Mouse (Mus musculus) hindbrain, postnatal 0 days (tissue): Measurements from ENCODE around the gene Cenph. TPM values are rescaled to one million over a fixed set of nuclear protein-coding genes. Genes with fewer than 3 reads are reported as not detected.

Experiments
- ATAC-seq: fragments of 200-750 bp; cut with Nextera tagmentation; 2 replicates; pipeline ENCODE4 v1.8.0; 2017; ENCODE audit warnings: mild to moderate bottlenecking, moderate TSS enrichment, moderate library complexity
- DNase-seq: peaks from one replicate; pipeline ENCODE4 v3.0.0-alpha.2; 2015; ENCODE audit warnings: low spot score
- H3K27ac ChIP-seq: fragments of 300-500 bp; sonication (generic); 2 replicates; pipeline ENCODE4 v1.5.1; 2014; ENCODE audit warnings: mild to moderate bottlenecking
- H3K27me3 ChIP-seq: fragments of 300-500 bp; sonication (generic); 2 replicates; pipeline ENCODE4 v1.6.1; 2014; ENCODE audit warnings: low read length, mixed read lengths; ENCODE audit not compliant: insufficient read depth
- H3K36me3 ChIP-seq: fragments of 300-500 bp; sonication (generic); 2 replicates; pipeline ENCODE4 v1.6.1; 2014; ENCODE audit warnings: low read length, mixed read lengths; ENCODE audit not compliant: insufficient read depth
- H3K4me1 ChIP-seq: fragments of 300-500 bp; sonication (generic); 2 replicates; pipeline ENCODE4 v1.6.1; 2014; ENCODE audit warnings: antibody characterized with exemption, low read length, mixed read lengths; ENCODE audit not compliant: insufficient read depth
- H3K4me2 ChIP-seq: fragments of 300-500 bp; sonication (generic); 2 replicates; pipeline ENCODE4 v1.6.1; 2014; ENCODE audit warnings: low read depth, mild to moderate bottlenecking, low read length, moderate library complexity, mixed read lengths
- H3K4me3 ChIP-seq: fragments of 300-500 bp; sonication (generic); 2 replicates; pipeline ENCODE4 v1.5.1; 2014; ENCODE audit warnings: low read length
- H3K9ac ChIP-seq: fragments of 300-500 bp; sonication (generic); replicated peaks from 2 replicates; pipeline ENCODE4 v1.6.1; 2014; ENCODE audit warnings: mild to moderate bottlenecking, low read length, moderate library complexity, mixed read lengths
- H3K9me3 ChIP-seq: fragments of 300-500 bp; sonication (generic); 2 replicates; pipeline ENCODE4 v1.6.1; 2016; ENCODE audit warnings: low read length, mixed read lengths
- CTCF ChIP-seq: IDR thresholded peaks from 2 replicates; pipeline ENCODE4 v1.5.1; 2016; ENCODE audit warnings: antibody characterized with exemption, control low read depth, low read depth
- WGBS: fragments of 180-500 bp; shearing (Covaris S2); extraction: QIAGEN DNeasy Blood & Tissue Kit; methylation state at CpG from one replicate; pipeline ENCODE4 v1.1.7; 2014; 5-methylcytosine and 5-hydroxymethylcytosine counted together
- polyA plus RNA-seq: library from polyadenylated mRNA; unstranded; fragments of >200 nt; fragmentation: Nextera tagmentation; extraction: Ambion mirVana; gene quantifications from 2 replicates; pipeline ENCODE4 v1.2.1, GENCODE M21; 2015
- total RNA-seq: library from RNA; depleted of rRNA; stranded (reverse); fragments of >200 nt; gene quantifications from 2 replicates; pipeline ENCODE4 v1.2.3, GENCODE M21; 2014; rRNA removed

The Cenph gene
- total RNA-seq (1.7 and 3.6 TPM in 2 replicates), polyA plus RNA-seq (8.4 and 9.5 TPM in 2 replicates)

DNA sequence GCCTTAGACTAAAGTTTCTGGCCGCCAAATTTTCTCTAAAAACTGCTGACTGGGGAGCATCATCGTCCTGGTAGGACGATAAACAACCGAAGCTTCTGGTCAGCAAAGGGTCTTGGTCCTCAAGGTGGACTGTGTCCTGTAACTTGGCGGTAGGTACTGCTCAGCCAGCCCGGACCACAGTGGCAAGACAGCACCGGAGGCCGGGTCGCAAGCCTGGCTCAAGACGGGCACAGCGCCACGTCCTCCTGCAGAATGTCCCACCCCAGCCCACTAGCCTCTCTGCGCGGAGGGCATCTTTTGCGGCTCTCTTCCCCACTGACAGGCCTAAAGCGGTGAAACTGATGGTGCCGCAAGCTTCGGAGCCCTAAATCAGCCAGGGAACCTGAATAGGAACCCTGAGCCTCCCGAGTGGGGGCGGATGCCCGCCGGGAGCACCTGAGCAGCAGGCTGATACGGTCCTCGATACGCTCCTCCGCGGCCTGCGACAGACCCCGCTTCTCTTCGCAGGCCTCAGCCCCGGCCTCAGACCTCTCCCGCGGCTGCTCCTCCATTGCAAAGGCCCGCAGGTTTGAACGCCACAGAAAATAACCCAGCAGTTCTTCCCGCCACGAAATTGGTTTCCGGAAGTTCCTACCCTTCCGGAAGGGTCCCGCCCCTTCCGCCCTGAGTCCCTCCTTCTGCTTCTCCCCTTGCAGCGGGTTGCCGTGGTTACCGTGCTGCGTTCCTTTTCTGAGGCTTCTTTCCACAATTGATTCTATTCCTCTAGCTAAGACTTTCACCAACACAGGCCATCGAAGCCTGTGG is at the start of gene Cenph:
Cenph (minus strand) TSS at position 648 of the 804 bp plus-strand sequence.
- peak; percentile 97 for ATAC-seq
- under 1% methylated on average over 46 of the region's 46 CpGs for WGBS

DNA sequence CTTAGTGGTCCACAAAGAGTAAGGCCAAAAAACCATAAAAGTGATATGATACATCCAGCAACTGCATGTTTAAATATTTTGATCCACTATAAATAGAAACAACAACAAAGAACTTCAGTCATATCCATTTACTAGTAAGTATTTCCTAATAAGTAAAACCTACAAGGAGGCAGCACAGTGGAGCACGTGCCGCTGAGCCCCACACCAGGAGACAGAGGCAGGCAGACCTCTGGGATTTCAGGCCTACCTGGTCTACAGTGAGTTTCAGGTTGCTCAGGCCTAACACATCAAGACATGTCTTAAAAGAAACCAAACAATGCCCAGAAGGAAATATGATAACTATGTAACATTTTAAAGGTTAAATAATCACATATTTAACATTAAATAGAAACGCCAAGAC is 49.2 kb upstream of the Cenph start:
- ATAC-seq = no peak
- Histone ChIP-seq H3K27me3 (no peaks in the 10 kb centered on the region), H3K36me3 (peaks cover 24% of the 10 kb centered on the region), H3K27ac (no peak overlapping the region), H3K4me2 (no peak overlapping the region), H3K9me3 (no peaks in the 10 kb centered on the region), H3K4me1 (no peaks in the 10 kb centered on the region), H3K9ac (no peak overlapping the region), H3K4me3 (no peak overlapping the region)
- no peak for DNase-seq
- no peak for TF ChIP-seq CTCF
- 93% methylated on average over 3 of the region's 3 CpGs for whole genome bisulfite sequencing

More for the DNA sequence above, at the start of gene Cenph:
- H3K4me3 ChIP-seq = peak within 1 kb of the TSS; percentile 69
- H3K4me1 ChIP-seq = no peaks in the 10 kb centered on the region; the same call in 1 of the 2 replicates
- TF ChIP-seq CTCF = no peak
- H3K27me3 ChIP-seq = no peaks in the 10 kb centered on the region
- H3K27ac ChIP-seq = peak within 1 kb of the TSS; percentile 49; the same call in 1 of the 2 replicates
- H3K4me2 ChIP-seq = peak within 1 kb of the TSS; percentile 97
- peak within 1 kb of the TSS; percentile 37 for H3K9ac ChIP-seq
- no peaks in the 10 kb centered on the region for H3K9me3 ChIP-seq
- DNase-seq = peak; percentile 93
- H3K36me3 ChIP-seq = no peaks in the 10 kb centered on the region

DNA sequence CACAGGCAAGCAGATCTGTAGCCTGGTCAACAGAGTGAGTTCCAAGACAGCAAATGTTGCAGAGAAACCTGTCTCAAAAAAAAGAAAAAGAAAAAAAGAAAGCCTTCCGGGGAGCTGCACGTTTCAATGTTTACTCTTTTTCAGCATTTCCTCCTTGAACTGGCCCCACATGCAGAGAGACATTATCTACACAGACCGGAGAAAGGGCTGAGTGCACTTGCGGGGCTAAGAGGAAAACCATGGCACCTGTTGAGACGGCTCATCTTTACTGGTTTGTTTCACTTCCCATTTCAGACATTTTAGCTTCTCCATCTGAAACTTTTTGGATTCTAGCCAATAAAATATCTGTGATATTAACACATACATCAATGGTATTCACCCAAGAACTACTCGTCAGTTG is 48.6 kb upstream of the Cenph start:
- ATAC-seq (no peak), DNase-seq (no peak)
- 87% methylated on average over 6 of the region's 6 CpGs for WGBS
- Histone ChIP-seq H3K9me3 (no peaks in the 10 kb centered on the region), H3K4me2 (no peak overlapping the region), H3K36me3 (peaks cover 27% of the 10 kb centered on the region), H3K4me3 (no peak overlapping the region), H3K27me3 (no peaks in the 10 kb centered on the region), H3K9ac (no peak overlapping the region), H3K4me1 (no peaks in the 10 kb centered on the region), H3K27ac (no peak overlapping the region)
- TF ChIP-seq CTCF = no peak

DNA sequence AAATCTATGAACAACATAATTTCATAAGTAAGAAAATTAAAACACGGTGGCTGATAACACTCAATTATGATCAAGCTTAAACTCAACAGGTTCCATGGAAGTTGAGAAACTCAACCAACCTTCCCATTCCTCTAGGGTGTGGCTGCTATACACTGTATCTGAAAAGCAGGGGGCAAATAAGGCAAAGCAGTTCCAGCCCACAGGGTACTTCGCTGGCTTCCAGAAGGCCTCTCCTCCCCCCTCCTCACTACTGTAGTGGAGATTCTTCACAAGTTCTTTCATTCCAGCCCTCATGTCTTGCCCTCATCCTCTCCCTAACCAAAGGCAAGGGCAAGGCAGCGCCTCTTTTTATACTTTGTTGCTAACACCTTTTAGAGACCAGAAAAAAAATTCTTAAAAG is 48.2 kb upstream of the Cenph start:
- WGBS = 96% methylated on average over 3 of the region's 3 CpGs
- no peak overlapping the region for H3K4me2 ChIP-seq
- peaks cover 29% of the 10 kb centered on the region for H3K36me3 ChIP-seq
- ATAC-seq (no peak), DNase-seq (no peak)
- H3K9me3 ChIP-seq = no peaks in the 10 kb centered on the region
- H3K4me3 ChIP-seq = no peak overlapping the region
- TF ChIP-seq CTCF = no peak
- no peaks in the 10 kb centered on the region for H3K4me1 ChIP-seq
- no peak overlapping the region for H3K27ac ChIP-seq
- H3K9ac ChIP-seq = no peak overlapping the region
- no peaks in the 10 kb centered on the region for H3K27me3 ChIP-seq

DNA sequence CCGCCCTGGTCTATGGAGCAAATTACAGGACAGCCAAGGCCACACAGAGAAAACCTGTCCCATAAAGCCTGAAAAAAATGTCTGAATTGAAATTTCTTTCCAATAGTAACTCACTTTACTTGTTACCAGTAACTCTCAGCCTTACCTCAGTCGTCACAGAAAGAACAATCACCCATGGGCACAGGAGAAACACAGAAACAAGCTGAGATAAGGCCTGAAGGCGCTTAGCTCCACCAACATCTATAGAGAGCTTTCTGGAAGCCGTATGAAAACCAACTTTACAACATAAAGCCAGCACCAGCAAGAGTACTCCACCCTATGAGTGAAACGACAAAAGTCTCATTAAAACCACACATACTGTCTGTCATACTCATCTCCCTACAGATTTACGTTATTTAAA is 38.8 kb upstream of the Cenph start:
- peaks cover 33% of the 10 kb centered on the region for H3K36me3 ChIP-seq
- no peaks in the 10 kb centered on the region for H3K9me3 ChIP-seq
- no peaks in the 10 kb centered on the region for H3K27me3 ChIP-seq
- ATAC-seq = no peak
- DNase-seq = no peak
- H3K4me3 ChIP-seq = no peak overlapping the region
- TF ChIP-seq CTCF = no peak
- H3K4me2 ChIP-seq = no peak overlapping the region
- no peak overlapping the region for H3K9ac ChIP-seq
- H3K4me1 ChIP-seq = no peaks in the 10 kb centered on the region
- no peak overlapping the region for H3K27ac ChIP-seq
- WGBS = 93% methylated on average over 6 of the region's 6 CpGs

DNA sequence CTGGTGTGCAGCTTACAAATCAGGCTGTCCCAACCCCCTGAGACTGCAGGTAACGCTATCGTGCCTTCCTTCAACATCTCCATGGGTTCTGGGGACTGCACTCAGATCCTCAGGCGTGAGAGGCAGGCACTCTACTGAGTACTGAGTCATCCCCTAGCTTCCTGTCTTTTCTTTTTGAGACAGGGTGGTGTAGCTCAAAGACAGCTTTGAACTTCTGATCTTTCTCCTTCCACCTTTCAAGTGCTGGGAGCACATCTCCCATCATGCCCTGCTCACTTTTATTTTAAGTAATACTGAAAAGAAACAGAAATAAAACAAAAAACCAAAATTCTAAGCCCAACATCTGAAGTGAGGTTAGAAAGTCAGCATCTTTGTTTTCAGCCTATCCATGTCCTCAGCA is 30.1 kb upstream of the Cenph start:
- TF ChIP-seq CTCF = no peak
- Histone ChIP-seq H3K27me3 (no peaks in the 10 kb centered on the region), H3K4me2 (no peak overlapping the region), H3K36me3 (peaks cover 40% of the 10 kb centered on the region), H3K4me1 (no peaks in the 10 kb centered on the region), H3K4me3 (no peak overlapping the region), H3K9me3 (no peaks in the 10 kb centered on the region), H3K9ac (no peak overlapping the region), H3K27ac (no peak overlapping the region)
- ATAC-seq = no peak
- WGBS = 95% methylated on average over 3 of the region's 3 CpGs
- no peak for DNase-seq

DNA sequence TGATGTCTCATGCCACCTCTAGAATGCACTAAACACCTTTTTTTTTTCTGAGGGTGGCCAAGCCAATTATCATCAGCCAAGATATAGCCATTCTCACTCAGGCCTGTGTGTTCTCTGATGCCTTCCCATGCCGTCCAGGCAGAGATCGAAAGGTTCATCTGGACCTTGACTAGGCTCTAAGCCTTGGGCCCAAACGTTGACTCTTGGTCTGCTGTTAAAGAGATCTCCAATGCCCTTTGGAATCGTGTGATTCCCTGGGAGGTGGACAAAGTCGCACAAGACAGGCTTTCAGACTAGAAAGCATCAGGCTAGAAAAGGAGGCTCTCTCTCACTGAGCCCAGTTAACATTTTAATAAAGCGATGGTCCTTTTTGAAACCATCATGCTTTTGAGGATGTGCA is 21.5 kb upstream of the Cenph start:
- WGBS = 91% methylated on average over 6 of the region's 6 CpGs
- Histone ChIP-seq H3K27ac (no peak overlapping the region), H3K36me3 (no peaks in the 10 kb centered on the region), H3K9ac (no peak overlapping the region), H3K4me3 (no peak overlapping the region), H3K4me1 (no peaks in the 10 kb centered on the region), H3K9me3 (no peaks in the 10 kb centered on the region), H3K27me3 (no peaks in the 10 kb centered on the region), H3K4me2 (no peak overlapping the region)
- DNase-seq (no peak), ATAC-seq (no peak)
- TF ChIP-seq CTCF = no peak
